Mouse (Mus musculus) MEL (cell line): ENCODE results near the gene Tnxb. TPM values are rescaled to one million over a fixed set of nuclear protein-coding genes. Genes with fewer than 3 reads are reported as not detected.

ENCODE experiments used
- DNase-seq: peaks from one replicate; pipeline ENCODE4 v3.0.0; 2011; ENCODE audit warnings: low read depth, low spot score
- H3K27ac ChIP-seq: 2 replicates; pipeline ENCODE4 v1.5.1; 2012; ENCODE audit warnings: low read depth, mild to moderate bottlenecking, control low read depth, low read length, moderate library complexity; ENCODE audit not compliant: control insufficient read depth
- H3K27me3 ChIP-seq, 2 experiments: fragments of 150-350 bp in 1 of 2; sonication (generic) in 1 of 2; 2 replicates each; pipeline ENCODE4 v1.6.1; 2012; ENCODE audit warnings: low read length in 2 of 2, mild to moderate bottlenecking in 2 of 2, improper control_type of control experiment in 1 of 2, moderate library complexity in 1 of 2; ENCODE audit not compliant: insufficient read depth in 2 of 2, control insufficient read depth in 1 of 2
- H3K36me3 ChIP-seq, 2 experiments: 2 replicates each; pipeline ENCODE4 v1.6.1; 2012 to 2014; ENCODE audit warnings: low read length in 2 of 2, improper control_type of control experiment in 1 of 2, inconsistent platforms in 1 of 2, mild to moderate bottlenecking in 1 of 2; ENCODE audit not compliant: insufficient read depth in 2 of 2, control insufficient read depth in 1 of 2
- H3K4me1 ChIP-seq, 2 experiments: fragments of 150-350 bp in 1 of 2; sonication (generic) in 1 of 2; 2 replicates each; pipeline ENCODE4 v1.6.1; 2012; ENCODE audit warnings: low read length in 2 of 2, improper control_type of control experiment in 1 of 2, mild to moderate bottlenecking in 1 of 2; ENCODE audit not compliant: insufficient read depth in 2 of 2, control insufficient read depth in 1 of 2
- H3K4me3 ChIP-seq, 2 experiments: fragments of 150-350 bp in 1 of 2; sonication (generic) in 1 of 2; 2 replicates each; pipeline ENCODE4 v1.5.1; 2012; ENCODE audit warnings: low read depth in 2 of 2, low read length in 2 of 2, mild to moderate bottlenecking in 2 of 2, moderate library complexity in 2 of 2, control low read depth in 1 of 2, improper control_type of control experiment in 1 of 2; ENCODE audit not compliant: control insufficient read depth in 1 of 2, insufficient read depth in 1 of 2
- H3K79me2 ChIP-seq: 2 replicates; pipeline ENCODE4 v1.6.1; 2012; ENCODE audit warnings: mild to moderate bottlenecking, low read length, moderate library complexity; ENCODE audit not compliant: control insufficient read depth, poor library complexity, insufficient read depth
- H3K9ac ChIP-seq: 2 replicates; pipeline ENCODE4 v1.6.1; 2012; ENCODE audit warnings: low read depth, mild to moderate bottlenecking, control low read depth, low read length, moderate library complexity; ENCODE audit not compliant: control insufficient read depth, poor library complexity, severe bottlenecking
- H3K9me3 ChIP-seq: fragments of 150-350 bp; sonication (generic); replicated peaks from 2 replicates; pipeline ENCODE4 v1.6.1; 2012; ENCODE audit warnings: mild to moderate bottlenecking, low read length, improper control_type of control experiment, moderate library complexity; ENCODE audit not compliant: insufficient read depth
- BHLHE40 ChIP-seq: IDR thresholded peaks from 2 replicates; pipeline ENCODE4 v1.6.1; 2012; ENCODE audit warnings: low read depth, mild to moderate bottlenecking, inconsistent platforms, low read length, improper control_type of control experiment, borderline replicate concordance
- CHD2 ChIP-seq: IDR thresholded peaks from 2 replicates; pipeline ENCODE4 v1.6.1; 2011; ENCODE audit warnings: low read length, improper control_type of control experiment
- CTCF ChIP-seq, 3 experiments: IDR thresholded peaks in 2 of 3; conservative IDR thresholded peaks in 1 of 3; 2 replicates each; pipeline ENCODE4 v1.5.1; 2011 to 2012; ENCODE audit warnings: low read length in 3 of 3, low read depth in 2 of 3, mild to moderate bottlenecking in 2 of 3, improper control_type of control experiment in 1 of 3, inconsistent platforms in 1 of 3, mixed read lengths in 1 of 3, moderate library complexity in 1 of 3; ENCODE audit not compliant: control insufficient read depth in 1 of 3, insufficient read depth in 1 of 3, poor library complexity in 1 of 3, severe bottlenecking in 1 of 3
- E2F4 ChIP-seq: IDR thresholded peaks from 2 replicates; pipeline ENCODE4 v1.6.1; 2011; ENCODE audit warnings: low read depth, low read length, improper control_type of control experiment, borderline replicate concordance
- EP300 ChIP-seq, 2 experiments: IDR thresholded peaks; 2 replicates each; pipeline ENCODE4 v1.6.1; 2011; ENCODE audit warnings: improper control_type of control experiment in 2 of 2, low read length in 2 of 2, low read depth in 1 of 2, mild to moderate bottlenecking in 1 of 2
- ETS1 ChIP-seq: IDR thresholded peaks from 2 replicates; pipeline ENCODE4 v1.6.1; 2012; ENCODE audit warnings: low read depth, mild to moderate bottlenecking, inconsistent platforms, low read length, improper control_type of control experiment, moderate library complexity
- GATA1 ChIP-seq: IDR thresholded peaks from 2 replicates; pipeline ENCODE4 v1.6.1; 2011; ENCODE audit warnings: low read depth, low read length, improper control_type of control experiment
- KAT2A ChIP-seq: conservative IDR thresholded peaks from 2 replicates; pipeline ENCODE4 v1.6.1; 2012; ENCODE audit warnings: low read depth, low read length, improper control_type of control experiment, inconsistent platforms
- MAX ChIP-seq: IDR thresholded peaks from 2 replicates; pipeline ENCODE4 v1.6.1; 2011; ENCODE audit warnings: low read length, improper control_type of control experiment
- MAZ ChIP-seq: IDR thresholded peaks from 2 replicates; pipeline ENCODE4 v1.6.1; 2012; ENCODE audit warnings: low read depth, mild to moderate bottlenecking, inconsistent platforms, low read length, improper control_type of control experiment
- MXI1 ChIP-seq: IDR thresholded peaks from 2 replicates; pipeline ENCODE4 v1.6.1; 2011; ENCODE audit warnings: mild to moderate bottlenecking, low read depth, low read length, improper control_type of control experiment
- MYC ChIP-seq: IDR thresholded peaks from 2 replicates; pipeline ENCODE4 v1.6.1; 2011; ENCODE audit warnings: low read depth, mild to moderate bottlenecking, low read length, improper control_type of control experiment, moderate library complexity
- NRF1 ChIP-seq: IDR thresholded peaks from 2 replicates; pipeline ENCODE4 v1.6.1; 2014; ENCODE audit warnings: low read depth, mild to moderate bottlenecking, inconsistent platforms, low read length, improper control_type of control experiment, moderate library complexity; ENCODE audit not compliant: poor library complexity, insufficient read depth, severe bottlenecking
- POLR2AphosphoS2 ChIP-seq: IDR thresholded peaks from 2 replicates; pipeline ENCODE4 v1.6.1; 2011; ENCODE audit warnings: low read length, improper control_type of control experiment
- POLR2AphosphoS5 ChIP-seq: IDR thresholded peaks from 2 replicates; pipeline ENCODE4 v1.6.1; 2012; ENCODE audit warnings: low read depth, borderline replicate concordance, mild to moderate bottlenecking, inconsistent platforms, low read length, moderate library complexity, mixed read lengths
- SIN3A ChIP-seq: IDR thresholded peaks from 2 replicates; pipeline ENCODE4 v1.6.1; 2012; ENCODE audit warnings: low read length, improper control_type of control experiment, inconsistent platforms
- TBP ChIP-seq: IDR thresholded peaks from 2 replicates; pipeline ENCODE4 v1.8.0; 2011; ENCODE audit warnings: low read depth, low read length, improper control_type of control experiment
- ZC3H11A ChIP-seq: IDR thresholded peaks from 2 replicates; pipeline ENCODE4 v1.6.1; 2012; ENCODE audit warnings: low read depth, mild to moderate bottlenecking, inconsistent platforms, low read length, improper control_type of control experiment
- ZMIZ1 ChIP-seq: IDR thresholded peaks from 2 replicates; pipeline ENCODE4 v1.6.1; 2012; ENCODE audit warnings: low read depth, mild to moderate bottlenecking, inconsistent platforms, low read length, improper control_type of control experiment, moderate library complexity
- polyA plus RNA-seq, 2 experiments: library from polyadenylated mRNA; stranded (reverse) in 1 of 2; unstranded in 1 of 2; fragments of >175 nt in 1 of 2; fragments of >200 nt in 1 of 2; gene quantifications; 2 replicates each; pipeline versions ENCODE4 v1.2.1 to v1.2.4; 2012; ENCODE audit warnings: low replicate concordance in 2 of 2, low read depth in 1 of 2; ENCODE audit not compliant: insufficient read length in 2 of 2, insufficient read depth in 1 of 2, missing spikeins in 1 of 2
- total RNA-seq: library from RNA; depleted of rRNA; stranded (reverse); fragments of 300-350 nt; gene quantifications from 2 replicates; pipeline ENCODE4 v1.2.3, GENCODE M21; 2012

Tnxb gene
- total and polyA plus RNA-seq, 3 experiments, result 0.27 to 0.28 TPM; not detected in 1

- DNase-seq, result no peak
- H3K27ac ChIP-seq, result no peak overlapping the region
- TF ChIP-seq MAZ (no peak), MXI1 (no peak), POLR2AphosphoS2 (no peak), GATA1 (no peak), ZC3H11A (no peak), ZMIZ1 (no peak)
- TF ChIP-seq, all 39 proteins: peak for 0
- Histone ChIP-seq H3K9ac (no peak overlapping the region), H3K36me3 (peaks cover 0 to 3% of the 10 kb centered on the region in 2 experiments; a peak in 1 of 4 replicates), H3K27me3 (no peaks in the 10 kb centered on the region), H3K9me3 (no peaks in the 10 kb centered on the region), H3K4me1 (peaks cover 0 to 23% of the 10 kb centered on the region in 2 experiments; a peak in 3 of 4 replicates), H3K79me2 (no peaks in the 10 kb centered on the region), H3K4me3 (no peak overlapping the region)
Measured at GRCm38 (mm10) chr17:34662468-34662867, 7.9 kb upstream of the Tnxb start.

GRCm38 (mm10) chr17:34662978-34663377 lies 7.4 kb upstream of the Tnxb start:
- H3K27ac ChIP-seq, result no peak overlapping the region
- no peaks in the 10 kb centered on the region for H3K27me3 ChIP-seq
- TF ChIP-seq KAT2A, result no peak
- TF ChIP-seq POLR2AphosphoS5, result no peak
- TF ChIP-seq ETS1, result no peak
- no peak for TF ChIP-seq MYC
- TF ChIP-seq CTCF (IDR thresholded peaks at IDR 0.05 in 2 of 3, conservative IDR thresholded peaks at IDR 0.05 in 1 of 3; ENCODE audit: control insufficient read depth in 1 of 3, insufficient read depth in 1 of 3, low read depth in 2 of 3, low read length in 3 of 3, poor library complexity in 1 of 3, severe bottlenecking in 1 of 3), result no peak
- TF ChIP-seq MAX, result no peak
- no peak for TF ChIP-seq BHLHE40
- no peak for TF ChIP-seq ZMIZ1
- TF ChIP-seq E2F4, result no peak
- no peak for TF ChIP-seq EP300 (IDR thresholded peaks at IDR 0.05; ENCODE audit: low read depth in 1 of 2, low read length in 2 of 2)
- TF ChIP-seq MXI1, result no peak
- no peaks in the 10 kb centered on the region for H3K79me2 ChIP-seq
- no peaks in the 10 kb centered on the region for H3K9me3 ChIP-seq
- H3K4me1 ChIP-seq, result peaks cover 0 to 23% of the 10 kb centered on the region in 2 experiments; a peak in 3 of 4 replicates
- no peak overlapping the region for H3K9ac ChIP-seq
- DNase-seq, result no peak
- H3K36me3 ChIP-seq, result peaks cover 0 to 3% of the 10 kb centered on the region in 2 experiments; a peak in 1 of 4 replicates
- H3K4me3 ChIP-seq, result no peak overlapping the region

GRCm38 (mm10) chr17:34663558-34663957 lies 6.8 kb upstream of the Tnxb start:
- peaks cover 0 to 3% of the 10 kb centered on the region in 2 experiments; a peak in 1 of 4 replicates for H3K36me3 ChIP-seq
- no peak for DNase-seq
- no peak overlapping the region for H3K4me3 ChIP-seq
- H3K9me3 ChIP-seq, result no peaks in the 10 kb centered on the region
- no peaks in the 10 kb centered on the region for H3K27me3 ChIP-seq
- no peak for TF ChIP-seq CHD2
- TF ChIP-seq SIN3A, result no peak
- no peak for TF ChIP-seq NRF1
- TF ChIP-seq EP300 (IDR thresholded peaks at IDR 0.05; ENCODE audit: low read depth in 1 of 2, low read length in 2 of 2), result no peak
- no peak for TF ChIP-seq BHLHE40
- TF ChIP-seq TBP, result no peak
- H3K4me1 ChIP-seq, result peaks cover 0 to 23% of the 10 kb centered on the region in 2 experiments; a peak in 3 of 4 replicates
- no peaks in the 10 kb centered on the region for H3K79me2 ChIP-seq
- H3K27ac ChIP-seq, result no peak overlapping the region
- no peak overlapping the region for H3K9ac ChIP-seq
